Mouse (Mus musculus) natural killer cell, adult 2 months (primary cell): ENCODE measurements around the gene Rbms3.

Experiments
- DNase-seq, 2 experiments: peaks; one replicate each; pipeline ENCODE4 v3.0.0; 2022; ENCODE audit warnings: low spot score in 2 of 2

Gene Rbms3

DNA sequence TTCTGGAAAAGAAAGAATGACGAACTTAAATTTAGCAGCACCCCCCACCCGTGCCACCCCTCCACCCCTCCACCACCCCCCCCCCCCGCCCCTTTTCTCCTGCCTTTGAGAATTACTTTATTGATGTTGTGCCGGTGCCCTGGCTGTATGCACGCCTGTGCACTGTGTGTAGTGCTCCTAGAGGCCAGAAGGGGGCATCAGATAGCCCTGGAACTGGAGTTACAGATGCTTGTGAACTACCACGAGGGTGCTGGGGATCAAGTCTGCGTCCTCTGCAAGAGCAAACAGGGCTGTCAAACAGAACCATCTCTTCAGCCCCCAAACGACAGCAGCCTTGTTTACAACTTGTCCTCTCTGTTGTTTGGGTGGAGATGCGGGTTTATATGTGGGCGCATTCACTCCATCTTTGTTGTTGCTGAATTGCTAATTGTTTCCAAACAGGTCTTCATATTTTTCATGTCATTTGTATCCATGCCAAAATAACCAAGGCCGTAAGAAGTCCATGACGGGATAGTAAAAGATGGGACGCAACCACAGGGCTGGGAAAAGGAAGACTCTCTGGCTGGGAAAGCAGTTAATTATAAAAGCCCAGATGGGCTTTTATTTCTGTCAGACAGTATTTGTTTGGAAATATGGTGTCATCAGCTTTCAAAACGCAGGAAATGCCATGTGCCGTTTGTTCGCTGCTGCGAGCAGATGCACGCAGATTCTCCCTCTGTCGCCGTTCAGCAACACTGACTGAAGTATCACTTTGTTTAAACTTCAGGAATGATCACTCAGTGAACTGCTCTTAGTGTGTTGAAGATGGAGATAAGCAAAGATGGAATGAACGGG lies 652.9 kb downstream of the Rbms3 start:
- no peak for DNase-seq

- no peak for DNase-seq
These were observed 654.4 kb downstream of the Rbms3 start for GRCm38 (mm10) chr9:116975269-116975668.

DNA sequence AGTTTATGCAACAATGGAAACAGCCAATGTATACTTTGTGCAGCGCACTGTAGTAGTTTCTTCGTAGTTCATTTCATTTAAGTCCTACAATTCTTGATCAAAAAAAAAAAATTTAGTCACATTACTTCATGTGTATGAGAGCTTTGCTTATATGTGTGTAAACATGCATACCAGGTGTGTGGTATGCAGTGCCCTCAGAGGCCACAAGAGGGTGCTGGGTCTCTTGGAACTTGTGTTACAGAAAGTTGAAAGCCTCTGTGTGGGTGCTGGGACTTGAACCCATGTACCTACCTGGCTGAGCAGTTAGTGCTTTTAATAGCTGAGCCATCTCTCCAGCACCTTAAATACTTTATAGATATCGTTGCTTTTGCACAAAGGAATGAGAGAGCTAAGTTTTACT lies 655.6 kb downstream of the Rbms3 start:
- DNase-seq = no peak

DNA sequence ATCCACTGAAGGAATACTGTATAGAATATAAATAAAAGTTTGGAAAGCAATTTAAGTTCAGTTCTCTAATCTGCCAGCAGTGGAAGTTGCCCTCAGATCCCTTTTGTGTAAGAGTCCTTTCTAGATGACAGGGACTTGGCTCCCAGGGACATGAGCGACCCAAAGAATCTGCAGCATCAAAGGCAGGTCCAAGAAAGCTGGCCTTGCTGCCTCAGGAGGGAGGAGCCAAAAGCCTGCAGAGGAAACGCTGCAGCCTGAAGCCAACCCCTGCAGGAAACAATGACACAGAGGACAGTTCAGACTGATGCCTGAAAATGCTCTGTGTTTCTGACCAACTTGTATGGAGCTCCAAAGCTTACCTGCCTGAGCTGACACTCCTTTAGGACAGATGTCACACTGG lies 656.1 kb downstream of the Rbms3 start:
- DNase-seq = no peak

DNA sequence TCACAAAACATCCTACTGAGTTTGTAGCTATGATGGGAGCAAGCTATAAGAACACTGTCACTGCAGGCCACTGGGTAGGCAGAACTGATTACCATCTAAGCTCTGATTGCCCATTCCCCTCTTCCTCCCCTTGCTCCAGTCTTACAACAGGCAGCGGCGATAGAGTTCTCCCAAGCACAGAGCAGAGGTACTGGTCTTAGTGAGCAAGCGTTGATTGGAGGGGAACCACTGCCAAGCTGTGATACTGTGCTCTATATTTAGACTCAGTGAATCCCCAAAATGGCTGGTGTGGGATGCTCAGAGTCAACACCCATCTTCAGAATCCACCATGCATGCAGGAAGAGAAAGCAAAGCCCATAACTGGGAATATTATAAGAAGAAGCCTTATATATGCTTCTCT lies 662.4 kb downstream of the Rbms3 start:
- no peak for DNase-seq

DNA sequence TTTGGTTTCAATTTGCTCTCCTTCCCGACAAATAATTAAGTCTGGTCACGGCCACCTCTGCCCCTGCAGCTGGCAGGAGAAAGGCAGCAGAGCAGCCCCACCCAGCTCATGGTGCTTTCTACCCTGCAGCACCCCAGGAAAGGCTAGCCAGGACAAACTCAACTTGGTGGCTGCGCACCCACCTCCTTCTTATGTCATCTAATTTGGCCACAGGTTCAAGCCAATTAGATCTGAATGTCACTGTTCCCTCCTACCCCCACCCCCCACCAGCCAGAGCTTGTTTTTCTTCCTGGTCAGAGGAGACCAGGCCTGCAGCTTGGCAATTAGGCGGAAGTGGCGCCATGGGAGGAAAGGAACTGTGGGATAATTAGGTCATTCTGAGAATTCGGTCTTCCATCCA lies 664.0 kb downstream of the Rbms3 start:
- no peak for DNase-seq

DNA sequence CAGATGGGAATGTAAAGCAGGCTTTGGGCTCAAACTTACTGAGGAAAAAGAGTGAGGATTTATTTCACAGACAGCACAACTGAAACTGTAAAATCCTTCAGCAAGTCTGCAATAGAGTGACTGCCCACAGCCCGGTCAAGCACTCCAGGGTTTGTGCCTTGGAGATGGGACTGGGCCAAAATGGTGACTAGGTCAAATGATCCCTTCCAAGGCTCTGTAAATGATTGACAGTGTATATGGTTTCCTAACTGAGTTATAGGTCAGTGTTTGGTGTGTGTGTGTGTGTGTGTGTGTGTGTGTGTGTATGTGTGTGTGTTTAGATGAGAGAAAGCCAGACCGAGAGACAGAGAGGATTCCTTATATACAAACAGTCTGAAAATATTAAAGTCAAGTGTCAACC lies 673.6 kb downstream of the Rbms3 start:
- no peak for DNase-seq

GRCm38 (mm10) chr9:116948211-116948610 lies 681.5 kb downstream of the Rbms3 start:
- DNase-seq = no peak

DNA sequence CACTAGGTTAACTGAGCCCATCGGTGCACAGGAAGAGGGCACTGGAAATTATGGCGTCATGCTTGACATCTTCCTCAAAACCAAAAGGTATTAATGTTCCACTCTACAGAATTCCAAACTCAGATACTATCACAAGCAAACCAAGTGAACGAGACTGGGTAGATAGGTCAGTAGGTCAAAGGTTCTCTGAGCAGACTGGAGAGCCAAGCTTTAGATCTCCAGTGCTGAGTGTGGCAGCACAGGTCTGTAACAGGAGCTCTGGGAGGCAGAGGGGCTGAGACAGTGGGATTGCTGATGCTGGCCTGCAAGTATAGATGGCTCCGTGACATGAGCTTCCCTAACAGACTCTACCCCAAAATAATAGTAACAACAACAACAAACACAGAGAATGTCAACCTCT lies 682.3 kb downstream of the Rbms3 start:
- no peak for DNase-seq

- DNase-seq = no peak
These were observed 682.9 kb downstream of the Rbms3 start for GRCm38 (mm10) chr9:116946787-116947186.

GRCm38 (mm10) chr9:116945689-116946088 lies 684.0 kb downstream of the Rbms3 start:
- no peak for DNase-seq

DNA sequence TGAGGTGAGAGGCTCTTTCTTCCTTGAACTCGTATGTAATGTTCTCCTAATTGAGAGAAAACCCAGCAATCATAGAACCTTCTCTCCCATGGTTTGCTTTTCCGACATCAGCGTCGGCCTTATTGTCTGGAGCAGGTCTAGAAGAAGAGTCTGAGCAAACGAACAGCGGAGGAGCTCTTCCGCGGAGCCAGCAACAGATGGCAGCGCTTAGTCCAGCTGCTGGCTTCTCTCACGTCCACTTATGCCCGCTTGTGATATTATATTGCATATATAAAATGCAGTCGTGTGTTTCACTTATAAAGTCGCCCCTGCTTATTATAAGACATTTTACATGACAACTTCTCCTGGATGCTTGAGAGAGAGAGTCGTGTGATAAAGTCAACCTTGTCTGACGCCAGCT lies 685.8 kb downstream of the Rbms3 start:
- no peak for DNase-seq

DNA sequence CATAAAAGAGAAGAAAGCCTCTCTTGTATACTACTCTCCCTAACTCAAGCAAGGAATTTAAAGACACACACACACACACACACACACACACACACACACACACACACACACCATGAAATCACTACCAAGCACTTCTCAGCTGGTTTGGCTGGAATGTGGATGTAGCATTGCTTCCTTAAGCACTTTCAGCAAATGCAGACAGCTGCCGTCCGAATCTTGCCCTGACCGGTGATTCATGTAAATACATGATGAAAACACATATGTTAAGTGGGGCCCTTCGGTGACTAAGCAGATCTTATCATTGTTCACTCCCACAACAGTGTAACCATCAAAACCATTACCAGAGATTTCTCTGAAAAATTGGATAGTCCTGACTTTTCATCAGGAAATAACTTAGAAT lies 688.6 kb downstream of the Rbms3 start:
- DNase-seq = no peak

DNA sequence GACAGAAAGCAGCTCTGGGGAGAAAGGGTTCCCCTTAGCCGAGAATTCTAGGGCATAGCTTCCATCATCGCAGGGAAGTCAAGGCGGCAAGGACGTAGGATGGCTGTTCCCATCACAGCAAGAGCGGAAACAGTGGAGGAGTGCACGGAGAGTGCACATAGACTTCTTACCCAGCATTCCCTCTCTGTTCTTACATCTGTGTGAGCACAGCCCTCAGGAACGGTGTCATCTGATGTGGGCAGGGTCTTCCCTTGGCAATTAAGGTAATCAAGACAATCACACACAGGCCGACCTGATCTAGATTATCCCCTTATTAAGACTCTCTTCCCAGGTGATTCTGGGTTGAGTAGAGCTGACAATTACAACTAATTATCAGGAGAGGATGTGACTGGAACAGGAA lies 689.0 kb downstream of the Rbms3 start:
- no peak for DNase-seq

- no peak for DNase-seq
These were observed 701.4 kb downstream of the Rbms3 start for GRCm38 (mm10) chr9:116928338-116928737.

DNA sequence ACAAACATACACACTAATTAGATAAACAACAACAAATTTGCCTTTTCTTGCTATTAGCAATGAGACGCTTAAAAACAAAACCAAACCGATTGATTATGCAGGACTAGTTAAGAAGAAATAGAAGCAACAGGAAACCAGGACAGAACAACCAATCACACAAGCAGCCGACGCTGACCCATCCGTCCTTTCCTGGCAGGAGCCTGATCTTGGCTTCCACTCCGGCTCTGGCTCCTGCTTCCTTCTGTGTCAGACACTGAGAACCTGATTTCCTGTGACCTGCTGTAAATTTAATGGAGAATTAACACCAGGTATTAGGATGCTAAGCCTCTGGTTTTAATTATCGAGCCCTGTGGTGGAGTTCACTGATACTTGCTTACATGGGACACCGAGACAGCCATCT lies 706.6 kb downstream of the Rbms3 start:
- DNase-seq = no peak

DNA sequence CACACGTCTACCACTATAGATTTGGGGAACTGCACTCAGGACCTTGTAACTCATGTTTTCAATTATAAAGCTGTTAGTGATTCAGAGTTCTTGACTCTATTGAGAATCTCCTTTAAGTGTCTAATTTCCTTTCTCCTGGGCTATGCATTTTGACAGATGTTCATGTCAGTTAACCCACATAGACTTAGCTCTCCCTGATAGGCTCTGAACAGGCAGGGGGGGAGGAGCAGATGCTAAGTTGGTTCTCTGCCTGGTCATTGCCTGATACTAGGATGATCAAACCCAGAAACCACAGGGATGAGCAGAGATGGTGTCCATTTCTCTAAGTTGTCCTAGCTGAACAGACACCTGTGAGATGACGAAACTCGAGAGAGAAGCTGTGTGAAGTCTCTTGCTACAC lies 707.2 kb downstream of the Rbms3 start:
- DNase-seq = no peak

- no peak for DNase-seq
These were observed 710.2 kb downstream of the Rbms3 start for GRCm38 (mm10) chr9:116919441-116920019.

DNA sequence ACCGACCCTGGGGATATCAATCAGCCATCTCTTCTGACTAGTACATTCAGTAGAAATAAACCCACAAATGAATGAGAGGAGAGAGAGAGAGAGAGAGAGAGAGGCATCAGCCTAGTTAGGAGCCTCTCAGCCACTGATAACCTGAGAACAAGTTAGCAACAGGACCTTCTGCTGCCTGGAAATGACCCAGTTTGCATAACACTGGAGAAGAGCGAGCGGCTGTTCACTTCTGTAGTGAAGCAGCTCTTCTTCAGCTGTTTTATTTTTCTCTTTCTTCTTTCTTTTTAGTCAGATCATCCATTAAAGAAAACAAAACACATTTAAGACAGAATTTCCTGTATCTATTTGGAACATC lies 717.2 kb downstream of the Rbms3 start:
- no peak for DNase-seq

DNA sequence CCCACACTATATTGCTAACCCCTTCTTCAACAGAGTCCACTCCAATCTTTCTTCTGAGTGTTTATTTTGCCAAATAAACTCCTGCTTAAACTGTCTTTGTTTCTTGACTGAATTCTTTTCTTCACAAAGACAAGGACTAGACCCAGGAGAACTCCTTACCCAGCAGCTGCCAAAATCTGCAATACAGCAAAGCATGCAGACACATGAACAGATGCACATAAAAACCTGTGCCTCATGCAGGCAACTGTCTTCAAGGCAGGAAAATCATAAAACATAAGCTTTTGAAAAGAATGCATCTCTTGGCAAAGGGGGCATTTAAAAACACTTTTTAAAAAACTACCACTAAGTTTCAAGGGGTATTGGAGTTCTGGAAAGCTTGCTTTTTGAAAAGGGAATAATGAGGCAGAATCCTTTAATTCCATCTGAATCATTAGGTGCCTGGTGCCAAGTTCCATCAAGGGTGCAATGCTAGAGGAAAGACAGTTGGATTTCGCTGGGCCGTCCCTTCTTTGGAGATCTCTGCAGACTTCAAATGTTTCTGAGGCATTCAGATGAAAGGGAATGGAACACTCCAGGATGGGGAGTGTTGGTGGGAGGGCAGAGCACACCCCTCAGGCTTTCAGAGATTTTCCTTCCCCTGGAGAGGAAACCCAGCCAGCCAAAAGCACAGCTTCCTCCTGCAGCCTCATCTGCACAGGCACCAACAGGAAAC lies 717.8 kb downstream of the Rbms3 start:
- DNase-seq = no peak

- no peak for DNase-seq
These were observed 720.2 kb downstream of the Rbms3 start for GRCm38 (mm10) chr9:116909511-116909910.

DNA sequence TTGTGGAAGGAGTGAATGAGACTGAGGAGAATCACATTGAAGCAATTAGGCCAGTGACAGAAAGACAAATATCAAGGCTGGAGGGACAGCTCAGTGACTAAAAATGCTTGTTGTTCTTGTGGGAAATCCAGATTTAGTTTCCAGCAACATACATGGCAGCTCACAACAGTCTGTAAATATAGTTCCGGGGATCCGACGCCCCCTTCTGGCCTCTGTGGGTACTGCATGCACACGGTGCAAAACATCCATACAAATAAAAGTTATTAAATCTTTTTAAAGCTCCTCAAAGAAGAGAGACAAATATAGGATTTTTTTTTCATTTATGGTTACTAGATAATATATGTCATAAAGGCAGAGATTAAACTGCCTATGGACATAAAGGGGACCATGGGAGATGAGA lies 722.8 kb downstream of the Rbms3 start:
- no peak for DNase-seq

GRCm38 (mm10) chr9:116905646-116906045 lies 724.1 kb downstream of the Rbms3 start:
- DNase-seq = no peak
